Mouse (Mus musculus): Measurements from ENCODE around the gene Crnkl1. TPM values are rescaled to one million over a fixed set of nuclear protein-coding genes. Genes with fewer than 3 reads are reported as not detected.
"Not testable (repeated sequence)": the region's sequence is repeated elsewhere in the genome, so short reads cannot be mapped to it uniquely, and the experiment has no call there.

Gene Crnkl1
- total RNA-seq, 4 experiments from 2014 or later, result 18.8 to 19.9 (median 19.3) TPM

- no peak for DNase-seq (ENCODE audit: low spot score in 2 of 2)
These were observed 13.7 kb downstream of the Crnkl1 start for GRCm38 (mm10) chr2:145920941-145921650.

DNA sequence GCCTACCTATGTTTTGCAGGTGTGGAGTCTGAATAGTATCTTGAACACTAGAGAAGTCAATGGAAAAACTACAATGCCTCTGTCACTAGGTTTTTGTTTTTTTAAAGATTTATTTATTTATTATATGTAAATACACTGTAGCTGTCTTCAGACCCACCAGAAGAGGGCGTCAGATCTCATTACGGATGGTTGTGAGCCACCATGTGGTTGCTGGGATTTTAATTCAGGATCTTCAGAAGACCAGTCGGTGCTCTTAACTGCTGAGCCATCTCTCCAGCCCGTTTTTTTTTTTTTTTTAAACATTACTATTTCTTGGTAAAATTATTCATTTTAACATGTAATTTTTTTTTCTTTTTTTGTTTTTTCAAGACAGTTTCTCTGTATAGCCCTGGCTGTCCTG lies 28.9 kb downstream of the Crnkl1 start:
- not testable (repeated sequence) for DNase-seq (ENCODE audit: low spot score in 2 of 2)

GRCm38 (mm10) chr2:145905156-145905555 lies 29.7 kb downstream of the Crnkl1 start:
- DNase-seq (ENCODE audit: low spot score in 2 of 2), result no peak

DNA sequence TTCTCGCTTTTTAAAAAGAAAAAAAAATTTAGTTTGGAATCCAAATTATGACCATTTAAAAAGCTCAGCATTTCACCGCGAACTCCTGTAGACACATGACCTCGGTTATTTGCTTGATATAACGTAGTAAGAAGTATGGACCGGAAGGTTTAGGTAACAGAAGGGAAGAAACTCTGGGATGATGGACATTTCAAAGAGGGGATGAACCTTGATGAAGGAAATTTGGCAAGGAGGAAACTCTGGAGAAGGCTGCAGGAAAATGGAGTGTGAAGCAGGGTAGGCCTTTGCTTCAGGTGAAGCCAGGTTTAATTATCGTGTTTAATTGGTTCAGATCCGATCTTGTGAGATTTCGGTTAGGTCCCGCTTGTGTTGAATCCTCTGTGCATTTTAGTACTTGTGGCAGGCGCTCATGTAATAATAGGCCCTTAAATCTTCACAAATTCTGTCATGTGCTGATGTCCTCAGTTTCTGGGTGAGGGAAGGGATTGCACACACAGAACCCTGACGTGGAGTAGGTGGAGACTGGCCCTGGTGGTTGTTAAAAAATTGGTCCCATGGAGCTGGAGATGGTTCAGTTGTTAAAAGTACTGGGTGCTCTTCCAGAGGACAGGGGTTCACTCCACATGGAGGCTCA lies 30.7 kb downstream of the Crnkl1 start:
- DNase-seq (ENCODE audit: low spot score in 2 of 2), result no peak

DNA sequence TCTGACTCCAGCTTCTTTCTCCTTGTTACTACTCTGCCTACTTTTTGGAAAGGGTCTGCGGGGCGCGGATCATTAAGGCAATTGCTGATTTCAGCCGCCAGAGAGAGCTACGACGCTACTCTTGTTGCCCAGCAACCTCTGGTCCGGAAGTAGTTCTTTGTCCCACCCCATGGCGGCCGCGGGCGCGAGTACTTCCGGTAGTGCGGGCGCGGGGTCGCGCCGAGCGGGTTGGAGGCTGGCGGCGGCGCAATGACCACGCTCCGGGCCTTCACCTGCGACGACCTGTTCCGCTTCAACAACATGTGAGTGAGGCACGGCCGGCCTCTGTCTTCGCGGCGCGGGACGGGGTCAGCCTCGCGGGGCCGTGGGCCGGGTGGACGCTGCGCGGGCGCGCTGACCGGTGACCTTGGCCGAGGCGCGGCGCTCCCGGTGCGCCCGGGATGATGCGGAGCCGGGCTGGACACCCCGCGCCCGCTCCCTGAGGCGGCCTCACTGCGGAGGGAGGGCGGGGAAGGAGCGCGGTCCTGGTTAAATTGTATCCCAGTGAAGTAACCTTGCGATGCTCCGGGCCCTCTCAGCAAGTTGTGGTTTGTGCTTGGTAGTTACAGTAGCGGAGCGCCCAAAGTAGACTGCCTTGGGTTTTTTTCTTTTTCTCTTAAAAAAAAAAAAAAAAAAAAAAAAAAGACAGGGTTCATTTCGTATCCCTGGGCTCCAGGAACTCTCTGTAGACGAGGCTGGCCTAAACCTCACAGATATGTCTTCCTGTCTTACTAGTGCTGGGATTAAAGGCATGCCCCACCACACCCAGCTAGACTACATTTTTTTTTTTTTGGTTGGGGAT lies 31.5 kb downstream of the Crnkl1 start:
- peak; percentile 86 to 90 for DNase-seq (ENCODE audit: low spot score in 2 of 2)

DNA sequence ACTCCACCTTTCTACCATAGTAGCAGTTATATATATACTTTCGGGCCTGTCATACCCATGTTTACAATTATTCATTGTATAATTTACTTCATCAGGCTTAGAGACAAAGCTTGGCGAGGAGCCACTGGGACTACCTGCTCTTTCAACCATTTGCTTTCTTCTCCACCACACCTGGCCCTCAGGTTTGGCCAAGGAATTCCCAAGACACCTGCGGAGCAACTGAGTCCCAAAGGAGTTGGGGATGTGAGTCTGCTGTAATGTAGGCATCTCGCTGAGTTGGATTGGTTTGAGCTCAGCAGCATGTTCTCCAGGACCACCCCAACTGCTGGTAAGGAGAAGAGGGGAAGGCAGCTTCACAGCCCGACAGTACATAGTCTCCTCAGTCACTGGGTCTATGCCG lies 33.0 kb downstream of the Crnkl1 start, which contains the start of gene Naa20:
Gene Naa20 (plus strand): TSS at position 239 of the 400 bp plus-strand sequence.
- no peak for DNase-seq (ENCODE audit: low spot score in 2 of 2)

DNA sequence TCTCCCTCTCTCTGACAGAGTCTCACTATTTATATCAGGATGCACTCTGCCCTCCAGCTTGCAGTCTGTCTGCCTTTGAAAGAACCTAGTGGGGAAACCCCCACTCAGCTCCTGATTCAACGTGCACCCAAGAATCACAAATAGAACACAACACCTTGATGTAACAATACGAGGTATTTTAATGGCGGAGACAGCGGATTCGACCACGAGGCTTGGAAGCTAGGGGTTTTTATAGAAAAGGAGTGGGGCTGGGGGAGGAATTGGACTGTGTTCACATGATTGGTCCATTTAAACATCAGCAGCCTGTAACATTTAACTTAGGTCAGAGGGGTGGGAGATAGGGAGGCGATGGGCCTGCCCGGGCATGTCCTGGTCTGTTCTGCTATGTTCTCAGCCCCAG lies 34.5 kb downstream of the Crnkl1 start:
- DNase-seq (ENCODE audit: low spot score in 2 of 2), result not testable (repeated sequence)

GRCm38 (mm10) chr2:145898106-145898505 lies 36.7 kb downstream of the Crnkl1 start:
- DNase-seq (ENCODE audit: low spot score in 2 of 2), result no peak

- DNase-seq (ENCODE audit: low spot score in 2 of 2), result no peak
These were observed 41.1 kb downstream of the Crnkl1 start for GRCm38 (mm10) chr2:145893756-145894155.

GRCm38 (mm10) chr2:145890571-145890970 lies 44.2 kb downstream of the Crnkl1 start:
- no peak for DNase-seq (ENCODE audit: low spot score in 2 of 2)

- DNase-seq (ENCODE audit: low spot score in 2 of 2), result peak in 1 of 2 experiments; percentile 46
These were observed 45.9 kb downstream of the Crnkl1 start for GRCm38 (mm10) chr2:145888766-145889480.

- DNase-seq (ENCODE audit: low spot score in 2 of 2), result no peak
These were observed 46.7 kb downstream of the Crnkl1 start for GRCm38 (mm10) chr2:145887937-145888765.

DNA sequence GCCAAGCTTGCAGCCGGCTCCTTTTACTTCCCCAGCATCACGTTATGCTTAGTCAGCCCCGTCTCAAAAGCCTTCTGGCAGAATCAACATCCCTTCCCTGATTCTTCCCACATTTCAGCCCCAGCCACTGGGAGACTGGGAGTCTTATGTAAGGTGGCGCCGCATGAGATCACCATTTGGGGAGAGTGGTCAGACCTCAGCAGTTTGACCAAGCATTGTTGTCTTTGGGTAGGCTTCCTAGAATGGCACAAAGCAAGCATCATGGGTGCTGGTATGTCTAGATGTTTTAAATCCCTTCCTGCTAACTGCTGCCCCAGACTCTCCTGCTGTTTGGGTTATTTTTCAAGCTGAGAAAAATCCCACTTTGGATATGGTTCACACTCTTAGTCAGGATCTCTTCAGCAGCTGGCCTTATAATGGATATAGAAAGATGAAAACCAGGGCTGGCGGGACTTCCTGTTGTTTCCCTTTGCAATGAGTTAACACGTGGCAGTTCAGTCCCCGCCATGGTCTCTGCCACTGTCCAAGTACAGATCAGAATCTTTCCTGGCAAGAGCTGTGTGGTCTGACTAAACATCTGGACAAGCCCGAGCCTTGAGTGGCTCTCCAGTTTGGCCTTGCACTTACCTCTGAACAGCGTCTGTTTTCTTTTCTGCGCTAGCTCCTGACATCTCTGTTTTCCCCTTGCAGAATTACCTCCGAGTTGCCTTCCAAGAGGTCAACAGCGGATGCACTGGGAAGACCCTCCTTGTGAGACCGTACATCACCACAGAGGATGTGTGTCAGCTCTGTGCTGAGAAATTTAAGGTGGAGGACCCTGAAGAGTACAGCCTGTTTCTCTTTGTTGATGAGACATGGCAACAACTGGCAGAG lies 49.7 kb downstream of the Crnkl1 start:
- no peak for DNase-seq (ENCODE audit: low spot score in 2 of 2)

DNA sequence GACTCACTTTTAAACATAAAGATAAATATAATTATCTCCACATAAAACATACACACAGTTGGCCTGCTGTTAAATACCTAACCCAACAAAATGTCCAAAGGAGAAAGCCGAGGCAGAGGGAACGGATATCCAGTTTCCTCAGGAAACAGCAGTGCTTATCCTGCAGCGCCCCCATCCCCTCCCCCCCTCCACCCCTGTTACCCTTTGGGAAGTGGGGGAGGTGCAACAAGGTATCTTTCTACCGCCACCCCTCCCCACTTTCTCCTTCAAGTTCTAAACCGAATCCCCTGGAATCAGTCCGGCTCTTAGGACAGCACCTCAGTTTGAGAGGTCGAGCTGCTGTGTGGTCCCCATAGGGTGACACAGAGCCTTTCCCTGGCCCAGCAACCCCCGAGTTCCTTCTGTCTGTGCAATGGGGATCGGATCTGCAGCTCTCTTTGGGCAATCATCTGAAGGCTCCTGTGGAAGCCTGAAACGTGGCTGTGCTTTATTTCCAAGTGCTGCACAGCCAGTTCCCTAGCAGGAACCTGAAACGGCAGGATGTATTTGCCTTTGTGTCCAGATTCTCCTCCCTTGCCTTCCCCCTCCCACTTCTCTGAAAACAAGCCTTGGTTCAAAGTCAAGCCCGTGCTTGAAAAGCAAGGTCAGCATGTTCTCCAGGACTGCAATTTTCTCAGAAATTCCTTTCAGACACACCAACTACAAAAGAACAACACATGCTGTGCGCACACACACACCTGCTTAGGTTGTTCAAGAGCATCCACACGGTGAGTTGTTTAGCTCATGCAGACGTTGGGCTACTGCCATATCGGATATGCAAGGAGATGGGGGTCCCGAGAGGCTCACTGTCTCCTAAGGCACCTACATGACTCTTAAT lies 50.5 kb downstream of the Crnkl1 start:
- DNase-seq (ENCODE audit: low spot score in 2 of 2), result no peak

- DNase-seq (ENCODE audit: low spot score in 2 of 2), result no peak
These were observed 52.4 kb downstream of the Crnkl1 start for GRCm38 (mm10) chr2:145882398-145882797.

GRCm38 (mm10) chr2:145881932-145882331 lies 52.9 kb downstream of the Crnkl1 start:
- DNase-seq (ENCODE audit: low spot score in 2 of 2), result no peak

- no peak for DNase-seq (ENCODE audit: low spot score in 2 of 2)
These were observed 53.7 kb downstream of the Crnkl1 start for GRCm38 (mm10) chr2:145880887-145881747.

DNA sequence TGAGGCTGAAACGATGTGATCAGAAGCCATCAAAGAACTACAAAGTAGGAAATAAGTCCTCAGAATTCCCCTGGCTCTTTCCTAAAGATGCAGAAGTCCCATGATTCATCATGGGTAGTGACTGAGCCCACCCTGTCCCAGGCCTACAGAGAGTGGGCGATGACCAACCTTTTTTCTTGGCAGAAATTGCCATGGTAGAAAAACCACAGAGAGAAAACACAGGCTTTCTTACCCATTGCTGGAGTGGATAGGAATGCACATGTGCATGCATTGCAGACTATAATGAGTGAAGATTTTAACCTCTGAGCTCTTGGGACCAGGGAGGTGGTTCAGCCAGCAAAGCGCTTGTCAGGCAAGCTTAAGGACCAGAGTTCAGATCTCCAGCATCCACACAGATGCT lies 57.6 kb downstream of the Crnkl1 start:
- DNase-seq (ENCODE audit: low spot score in 2 of 2), result no peak
